Mouse (Mus musculus) stomach, embryonic 16.5 days (tissue): ENCODE results near the gene Lrriq1. TPM values are rescaled to one million over a fixed set of nuclear protein-coding genes. Genes with fewer than 3 reads are reported as not detected.

ENCODE experiments used
- ATAC-seq: fragments of 200-750 bp; cut with Nextera tagmentation; 2 replicates; pipeline ENCODE4 v1.8.0; 2017; ENCODE audit warnings: moderate number of reproducible peaks, moderate TSS enrichment; ENCODE audit not compliant: insufficient read depth, low FRiP score
- H3K27ac ChIP-seq: fragments of 300-500 bp; sonication (generic); 2 replicates; pipeline ENCODE4 v1.5.1; 2014; ENCODE audit warnings: low read length
- H3K27me3 ChIP-seq: fragments of 300-500 bp; sonication (generic); 2 replicates; pipeline ENCODE4 v1.6.1; 2014; ENCODE audit warnings: low read length, control low read depth, mixed read lengths; ENCODE audit not compliant: control insufficient read depth, insufficient read depth
- H3K36me3 ChIP-seq: fragments of 300-500 bp; sonication (generic); 2 replicates; pipeline ENCODE4 v1.6.1; 2014; ENCODE audit warnings: low read length; ENCODE audit not compliant: control insufficient read depth, insufficient read depth
- H3K4me1 ChIP-seq: fragments of 300-500 bp; sonication (generic); 2 replicates; pipeline ENCODE4 v1.6.1; 2014; ENCODE audit warnings: low read length, control low read depth, mixed read lengths; ENCODE audit not compliant: control insufficient read depth, insufficient read depth
- H3K4me2 ChIP-seq: fragments of 300-500 bp; sonication (generic); 2 replicates; pipeline ENCODE4 v1.6.1; 2014; ENCODE audit warnings: low read depth, low read length, mixed read lengths
- H3K4me3 ChIP-seq: fragments of 300-500 bp; sonication (generic); replicated peaks from 2 replicates; pipeline ENCODE4 v1.5.1; 2014; ENCODE audit warnings: mild to moderate bottlenecking, low read length
- H3K9ac ChIP-seq: fragments of 300-500 bp; sonication (generic); 2 replicates; pipeline ENCODE4 v1.6.1; 2014; ENCODE audit warnings: low read length
- H3K9me3 ChIP-seq: fragments of 300-500 bp; sonication (generic); replicated peaks from 2 replicates; pipeline ENCODE4 v1.6.1; 2016; ENCODE audit warnings: low read length, control low read depth; ENCODE audit not compliant: control insufficient read depth
- WGBS: fragments of 180-500 bp; shearing (Covaris S2); extraction: QIAGEN DNeasy Blood & Tissue Kit; methylation state at CpG from one replicate; pipeline ENCODE4 v1.1.7; 2014; 5-methylcytosine and 5-hydroxymethylcytosine counted together
- polyA plus RNA-seq: library from polyadenylated mRNA; unstranded; fragments of >200 nt; fragmentation: Nextera tagmentation; extraction: Ambion mirVana; gene quantifications from 2 replicates; pipeline ENCODE4 v1.2.1, GENCODE M21; 2015

Gene Lrriq1
- 0.49 and 0.66 TPM in 2 replicates for polyA plus RNA-seq

GRCm38 (mm10) chr10:103235707-103236459 is at the start of gene Lrriq1:
TSS of gene Lrriq1 (minus strand) at chr10:103236322.
- no peaks in the 10 kb centered on the region for H3K9me3 ChIP-seq
- no peaks in the 10 kb centered on the region for H3K4me1 ChIP-seq
- H3K36me3 ChIP-seq: no peaks in the 10 kb centered on the region
- no peak within 1 kb of the TSS for H3K27ac ChIP-seq
- no peaks in the 10 kb centered on the region for H3K27me3 ChIP-seq
- ATAC-seq: peak; percentile 90
- H3K4me2 ChIP-seq: peak within 1 kb of the TSS; percentile 69
- WGBS: 4% methylated on average over 25 of the region's 25 CpGs
- H3K9ac ChIP-seq: peak within 1 kb of the TSS; percentile 62
- peak within 1 kb of the TSS; percentile 58 for H3K4me3 ChIP-seq

GRCm38 (mm10) chr10:103253842-103254803 is 18.0 kb upstream of the Lrriq1 start:
- Histone ChIP-seq H3K9me3 (no peaks in the 10 kb centered on the region), H3K4me3 (no peak overlapping the region), H3K27me3 (no peaks in the 10 kb centered on the region), H3K4me2 (no peak overlapping the region), H3K27ac (no peak overlapping the region), H3K9ac (no peak overlapping the region), H3K36me3 (no peaks in the 10 kb centered on the region), H3K4me1 (no peaks in the 10 kb centered on the region)
- WGBS: 52% methylated on average over 5 of the region's 5 CpGs
- no peak for ATAC-seq

GRCm38 (mm10) chr10:103236460-103236772 is 294 bp upstream of the Lrriq1 start:
- H3K9ac ChIP-seq: no peak overlapping the region
- 19% methylated on average over 4 of the region's 4 CpGs for WGBS
- no peaks in the 10 kb centered on the region for H3K9me3 ChIP-seq
- no peaks in the 10 kb centered on the region for H3K4me1 ChIP-seq
- no peak for ATAC-seq
- no peak overlapping the region for H3K27ac ChIP-seq
- no peaks in the 10 kb centered on the region for H3K27me3 ChIP-seq
- H3K4me3 ChIP-seq: peak overlapping the region; percentile 58
- H3K36me3 ChIP-seq: no peaks in the 10 kb centered on the region
- peak overlapping the region; percentile 69 for H3K4me2 ChIP-seq

GRCm38 (mm10) chr10:103226646-103227045 is 9.5 kb downstream of the Lrriq1 start:
- no peaks in the 10 kb centered on the region for H3K4me1 ChIP-seq
- H3K27ac ChIP-seq: no peak overlapping the region
- no peaks in the 10 kb centered on the region for H3K9me3 ChIP-seq
- no peaks in the 10 kb centered on the region for H3K36me3 ChIP-seq
- no peaks in the 10 kb centered on the region for H3K27me3 ChIP-seq
- no peak; the same call in 1 of the 2 replicates for ATAC-seq
- no peak overlapping the region for H3K4me2 ChIP-seq
- no peak overlapping the region for H3K9ac ChIP-seq
- WGBS: 82% methylated on average over 1 of the region's 1 CpGs
- H3K4me3 ChIP-seq: no peak overlapping the region

- H3K9me3 ChIP-seq: no peaks in the 10 kb centered on the region
- no peaks in the 10 kb centered on the region for H3K27me3 ChIP-seq
- no peak for ATAC-seq
- no peak overlapping the region for H3K27ac ChIP-seq
- H3K4me3 ChIP-seq: no peak overlapping the region
- no peak overlapping the region for H3K9ac ChIP-seq
- no peaks in the 10 kb centered on the region for H3K36me3 ChIP-seq
- WGBS: 54% methylated on average over 4 of the region's 4 CpGs
- no peak overlapping the region for H3K4me2 ChIP-seq
- no peaks in the 10 kb centered on the region for H3K4me1 ChIP-seq
Observed at GRCm38 (mm10) chr10:103194655-103195328, 41.3 kb downstream of the Lrriq1 start.

- ATAC-seq: no peak
- Histone ChIP-seq H3K4me2 (peak overlapping the region; percentile 23), H3K27ac (peak overlapping the region; percentile 34; the same call in 1 of the 2 replicates), H3K9me3 (no peaks in the 10 kb centered on the region), H3K27me3 (no peaks in the 10 kb centered on the region), H3K36me3 (no peaks in the 10 kb centered on the region), H3K9ac (no peak overlapping the region), H3K4me3 (no peak overlapping the region), H3K4me1 (peaks cover 3% of the 10 kb centered on the region; the same call in 1 of the 2 replicates)
- WGBS: 25% methylated on average over 8 of the region's 8 CpGs
Observed at GRCm38 (mm10) chr10:103145769-103146379, 90.2 kb downstream of the Lrriq1 start.

GRCm38 (mm10) chr10:103144927-103145768 is 91.0 kb downstream of the Lrriq1 start:
- Histone ChIP-seq H3K36me3 (no peaks in the 10 kb centered on the region), H3K9ac (no peak overlapping the region), H3K4me1 (peaks cover 3% of the 10 kb centered on the region; the same call in 1 of the 2 replicates), H3K27me3 (no peaks in the 10 kb centered on the region), H3K9me3 (no peaks in the 10 kb centered on the region), H3K4me2 (peak overlapping the region; percentile 23), H3K27ac (no peak overlapping the region), H3K4me3 (no peak overlapping the region)
- ATAC-seq: peak; percentile 79; the same call in 1 of the 2 replicates
- WGBS: 45% methylated on average over 11 of the region's 11 CpGs

- H3K4me2 ChIP-seq: no peak overlapping the region
Observed at GRCm38 (mm10) chr10:103142526-103142925, 93.6 kb downstream of the Lrriq1 start.

More at GRCm38 (mm10) chr10:103142526-103142925, 93.6 kb downstream of the Lrriq1 start:
- Histone ChIP-seq H3K27me3 (no peaks in the 10 kb centered on the region), H3K4me3 (no peak overlapping the region), H3K27ac (no peak overlapping the region), H3K4me1 (peaks cover 3% of the 10 kb centered on the region; the same call in 1 of the 2 replicates), H3K9ac (no peak overlapping the region), H3K36me3 (no peaks in the 10 kb centered on the region), H3K9me3 (no peaks in the 10 kb centered on the region)
- WGBS: 53% methylated on average over 4 of the region's 4 CpGs
- no peak for ATAC-seq
